Mouse (Mus musculus) lung, postnatal 0 days (tissue): ENCODE measurements around the gene Eno3. TPM values are rescaled to one million over a fixed set of nuclear protein-coding genes. Genes with fewer than 3 reads are reported as not detected.

ENCODE experiments used
- ATAC-seq: fragments of 200-750 bp; cut with Nextera tagmentation; 2 replicates; pipeline ENCODE4 v1.8.0; 2017; ENCODE audit warnings: moderate library complexity
- DNase-seq: peaks from one replicate; pipeline ENCODE4 v3.0.0-alpha.2; 2016; ENCODE audit warnings: low spot score
- H3K27ac ChIP-seq: fragments of 300-500 bp; sonication (generic); 2 replicates; pipeline ENCODE4 v1.5.1; 2014; ENCODE audit warnings: antibody characterized with exemption, mild to moderate bottlenecking, low read length, mixed read lengths
- H3K27me3 ChIP-seq: fragments of 300-500 bp; sonication (generic); replicated peaks from 2 replicates; pipeline ENCODE4 v1.6.1; 2014; ENCODE audit warnings: low read length, mixed read lengths; ENCODE audit not compliant: insufficient read depth
- H3K36me3 ChIP-seq: fragments of 300-500 bp; sonication (generic); 2 replicates; pipeline ENCODE4 v1.6.1; 2014; ENCODE audit warnings: low read length, mixed read lengths; ENCODE audit not compliant: insufficient read depth
- H3K4me1 ChIP-seq: fragments of 300-500 bp; sonication (generic); 2 replicates; pipeline ENCODE4 v1.6.1; 2014; ENCODE audit warnings: antibody characterized with exemption, low read depth, low read length, mixed read lengths; ENCODE audit not compliant: insufficient read depth
- H3K4me2 ChIP-seq: fragments of 300-500 bp; sonication (generic); replicated peaks from 2 replicates; pipeline ENCODE4 v1.6.1; 2014; ENCODE audit warnings: low read depth, mild to moderate bottlenecking, low read length, moderate library complexity, mixed read lengths
- H3K4me3 ChIP-seq: fragments of 300-500 bp; sonication (generic); 2 replicates; pipeline ENCODE4 v1.5.1; 2014; ENCODE audit warnings: low read depth, low read length
- H3K9ac ChIP-seq: fragments of 300-500 bp; sonication (generic); replicated peaks from 2 replicates; pipeline ENCODE4 v1.6.1; 2014; ENCODE audit warnings: low read depth, mild to moderate bottlenecking
- H3K9me3 ChIP-seq: fragments of 300-500 bp; sonication (generic); 2 replicates; pipeline ENCODE4 v1.6.1; 2016; ENCODE audit warnings: low read length, mixed read lengths
- CTCF ChIP-seq: IDR thresholded peaks from 2 replicates; pipeline ENCODE4 v1.5.1; 2016; ENCODE audit warnings: antibody characterized with exemption, mild to moderate bottlenecking
- EP300 ChIP-seq: IDR thresholded peaks from 2 replicates; pipeline ENCODE4 v1.6.1; 2016; ENCODE audit warnings: antibody characterized with exemption, mild to moderate bottlenecking, control low read depth
- WGBS: fragments of 180-500 bp; shearing (Covaris S2); extraction: QIAGEN DNeasy Blood & Tissue Kit; methylation state at CpG from one replicate; pipeline ENCODE4 v1.1.7; 2014; 5-methylcytosine and 5-hydroxymethylcytosine counted together
- polyA plus RNA-seq: library from polyadenylated mRNA; unstranded; fragments of >200 nt; fragmentation: Nextera tagmentation; extraction: Ambion mirVana; gene quantifications from 2 replicates; pipeline ENCODE4 v1.2.1, GENCODE M21; 2015

Eno3 gene
- polyA plus RNA-seq: 20.8 and 23.1 TPM in 2 replicates

- DNase-seq (no peak), ATAC-seq (no peak)
- Histone ChIP-seq H3K4me1 (peaks cover 17% of the 10 kb centered on the region), H3K4me3 (peak within 1 kb of the TSS; percentile 99), H3K36me3 (peaks cover 4% of the 10 kb centered on the region; the same call in 1 of the 2 replicates), H3K9me3 (no peaks in the 10 kb centered on the region), H3K4me2 (peak within 1 kb of the TSS; percentile 74), H3K27me3 (no peaks in the 10 kb centered on the region), H3K27ac (peak within 1 kb of the TSS; percentile 99), H3K9ac (peak within 1 kb of the TSS; percentile 10)
- 18% methylated on average over 3 of the region's 3 CpGs for WGBS
- TF ChIP-seq EP300: no peak
- TF ChIP-seq CTCF: no peak
Measured at GRCm38 (mm10) chr11:70656964-70657363, at the start of gene Eno3. Eno3 (plus strand) TSS chr11:70657202.

GRCm38 (mm10) chr11:70607611-70608010 is 49.4 kb upstream of the Eno3 start:
- H3K4me2 ChIP-seq: no peak overlapping the region
- H3K36me3 ChIP-seq: peaks cover 34% of the 10 kb centered on the region; the same call in 1 of the 2 replicates
- no peaks in the 10 kb centered on the region for H3K4me1 ChIP-seq
- H3K27me3 ChIP-seq: no peaks in the 10 kb centered on the region
- no peak overlapping the region for H3K4me3 ChIP-seq
- H3K27ac ChIP-seq: no peak overlapping the region
- DNase-seq (no peak), ATAC-seq (no peak)
- TF ChIP-seq CTCF: no peak
- TF ChIP-seq EP300: no peak
- H3K9ac ChIP-seq: no peak overlapping the region
- H3K9me3 ChIP-seq: no peaks in the 10 kb centered on the region
- WGBS: 82% methylated on average over 9 of the region's 9 CpGs

- Histone ChIP-seq H3K9ac (no peak overlapping the region), H3K36me3 (peaks cover 34% of the 10 kb centered on the region; the same call in 1 of the 2 replicates), H3K4me1 (no peaks in the 10 kb centered on the region), H3K9me3 (no peaks in the 10 kb centered on the region), H3K4me3 (no peak overlapping the region), H3K27me3 (no peaks in the 10 kb centered on the region), H3K27ac (no peak overlapping the region), H3K4me2 (no peak overlapping the region)
- TF ChIP-seq CTCF (peak; percentile 62), EP300 (no peak)
- 89% methylated on average over 25 of the region's 26 CpGs for WGBS
- peak; percentile 23 for DNase-seq
- ATAC-seq: no peak
Measured at GRCm38 (mm10) chr11:70608381-70609066, 48.5 kb upstream of the Eno3 start.

- Histone ChIP-seq H3K4me1 (peaks cover 10% of the 10 kb centered on the region), H3K36me3 (peaks cover 28% of the 10 kb centered on the region; the same call in 1 of the 2 replicates), H3K9ac (no peak overlapping the region), H3K9me3 (no peaks in the 10 kb centered on the region), H3K27me3 (no peaks in the 10 kb centered on the region), H3K27ac (no peak overlapping the region), H3K4me2 (no peak overlapping the region), H3K4me3 (no peak overlapping the region)
- no peak for ATAC-seq
- TF ChIP-seq CTCF (peak; percentile 28), EP300 (no peak)
- DNase-seq: no peak
- WGBS: 75% methylated on average over 4 of the region's 4 CpGs
Measured at GRCm38 (mm10) chr11:70610752-70611151, 46.2 kb upstream of the Eno3 start.

GRCm38 (mm10) chr11:70612505-70612904 is 44.5 kb upstream of the Eno3 start:
- DNase-seq (no peak), ATAC-seq (no peak)
- H3K4me2 ChIP-seq: no peak overlapping the region
- H3K4me1 ChIP-seq: peaks cover 10% of the 10 kb centered on the region
- H3K27me3 ChIP-seq: no peaks in the 10 kb centered on the region
- TF ChIP-seq EP300: no peak
- peak; percentile 31; the same call in 1 of the 2 replicates for TF ChIP-seq CTCF
- no peaks in the 10 kb centered on the region for H3K9me3 ChIP-seq
- no peak overlapping the region for H3K4me3 ChIP-seq
- H3K27ac ChIP-seq: no peak overlapping the region
- WGBS: 77% methylated on average over 7 of the region's 7 CpGs
- H3K9ac ChIP-seq: no peak overlapping the region
- H3K36me3 ChIP-seq: peaks cover 17% of the 10 kb centered on the region; the same call in 1 of the 2 replicates

GRCm38 (mm10) chr11:70615074-70615473 is 41.9 kb upstream of the Eno3 start:
- DNase-seq: peak; percentile 92
- Histone ChIP-seq H3K27ac (no peak overlapping the region), H3K4me3 (peak overlapping the region; percentile 39), H3K4me2 (peak overlapping the region; percentile 69), H3K4me1 (peaks cover 10% of the 10 kb centered on the region), H3K9me3 (no peaks in the 10 kb centered on the region), H3K27me3 (no peaks in the 10 kb centered on the region), H3K36me3 (no peaks in the 10 kb centered on the region), H3K9ac (no peak overlapping the region)
- peak; percentile 90 for ATAC-seq
- TF ChIP-seq EP300 (no peak), CTCF (peak; percentile 44)
- WGBS: 2% methylated on average over 17 of the region's 17 CpGs
